Mouse (Mus musculus) lung, embryonic 15.5 days (tissue): ENCODE data around the gene Tmem132d. TPM values are rescaled to one million over a fixed set of nuclear protein-coding genes. Genes with fewer than 3 reads are reported as not detected.
A peak's percentile ranks its signal among the peaks of the same experiment; 100 is the strongest.

Experiments
- ATAC-seq: fragments of 200-750 bp; cut with Nextera tagmentation; 2 replicates; pipeline ENCODE4 v1.8.0; 2017; ENCODE audit warnings: moderate number of reproducible peaks, borderline replicate concordance; ENCODE audit not compliant: low FRiP score, low TSS enrichment; ENCODE audit errors: extremely low read depth
- H3K27ac ChIP-seq: fragments of 300-500 bp; sonication (generic); 2 replicates; pipeline ENCODE4 v1.5.1; 2015; ENCODE audit warnings: moderate library complexity, mild to moderate bottlenecking, inconsistent platforms
- H3K27me3 ChIP-seq: fragments of 300-500 bp; sonication (generic); 2 replicates; pipeline ENCODE4 v1.6.1; 2015; ENCODE audit warnings: inconsistent platforms
- H3K36me3 ChIP-seq: fragments of 300-500 bp; sonication (generic); 2 replicates; pipeline ENCODE4 v1.6.1; 2015; ENCODE audit warnings: inconsistent platforms
- H3K4me1 ChIP-seq: fragments of 300-500 bp; sonication (generic); 2 replicates; pipeline ENCODE4 v1.6.1; 2015; ENCODE audit warnings: inconsistent platforms
- H3K4me2 ChIP-seq: fragments of 300-500 bp; sonication (generic); 2 replicates; pipeline ENCODE4 v1.6.1; 2015; ENCODE audit warnings: inconsistent platforms, mild to moderate bottlenecking, moderate library complexity
- H3K4me3 ChIP-seq: fragments of 300-500 bp; sonication (generic); 2 replicates; pipeline ENCODE4 v1.5.1; 2015; ENCODE audit warnings: mild to moderate bottlenecking, inconsistent platforms
- H3K9ac ChIP-seq: fragments of 300-500 bp; sonication (generic); 2 replicates; pipeline ENCODE4 v1.6.1; 2015; ENCODE audit warnings: inconsistent platforms
- H3K9me3 ChIP-seq: fragments of 300-500 bp; sonication (generic); 2 replicates; pipeline ENCODE4 v1.6.1; 2016; ENCODE audit warnings: inconsistent platforms
- WGBS: fragments of 180-500 bp; shearing (Covaris S2); methylation state at CpG from one replicate; pipeline ENCODE4 v1.1.7; 2015; 5-methylcytosine and 5-hydroxymethylcytosine counted together
- polyA plus RNA-seq: library from polyadenylated mRNA; unstranded; fragments of >200 nt; fragmentation: Nextera tagmentation; extraction: Ambion mirVana; gene quantifications from 2 replicates; pipeline ENCODE4 v1.2.1, GENCODE M21; 2015

Tmem132d gene
- polyA plus RNA-seq, 1 experiment from 2014 or later = 2.3 TPM

- Histone ChIP-seq H3K27me3 (no peaks in the 10 kb centered on the region), H3K9me3 (no peaks in the 10 kb centered on the region), H3K36me3 (no peaks in the 10 kb centered on the region), H3K4me2 (no peak overlapping the region), H3K9ac (no peak overlapping the region), H3K27ac (no peak overlapping the region), H3K4me3 (no peak overlapping the region), H3K4me1 (no peaks in the 10 kb centered on the region)
- ATAC-seq = no peak
- WGBS = 51% methylated on average over 8 of the region's 8 CpGs
Measured at GRCm38 (mm10) chr5:128136818-128137217, 296.1 kb downstream of the Tmem132d start.

GRCm38 (mm10) chr5:128122656-128123055 is 310.2 kb downstream of the Tmem132d start:
- Histone ChIP-seq H3K4me1 (no peaks in the 10 kb centered on the region), H3K4me2 (no peak overlapping the region), H3K27me3 (no peaks in the 10 kb centered on the region), H3K27ac (no peak overlapping the region), H3K9ac (no peak overlapping the region), H3K4me3 (no peak overlapping the region), H3K36me3 (no peaks in the 10 kb centered on the region), H3K9me3 (no peaks in the 10 kb centered on the region)
- peak; percentile 59; the same call in 1 of the 2 replicates for ATAC-seq
- WGBS = 36% methylated on average over 3 of the region's 3 CpGs

- Histone ChIP-seq H3K4me3 (no peak overlapping the region), H3K9ac (no peak overlapping the region), H3K27me3 (no peaks in the 10 kb centered on the region), H3K4me1 (no peaks in the 10 kb centered on the region), H3K9me3 (no peaks in the 10 kb centered on the region), H3K36me3 (no peaks in the 10 kb centered on the region), H3K27ac (no peak overlapping the region), H3K4me2 (no peak overlapping the region)
- no peak for ATAC-seq
- 35% methylated on average over 3 of the region's 3 CpGs for WGBS
Measured at GRCm38 (mm10) chr5:128119171-128119570, 313.7 kb downstream of the Tmem132d start.

GRCm38 (mm10) chr5:128113107-128113506 is 319.8 kb downstream of the Tmem132d start:
- Histone ChIP-seq H3K27ac (no peak overlapping the region), H3K9me3 (no peaks in the 10 kb centered on the region), H3K36me3 (no peaks in the 10 kb centered on the region), H3K4me2 (no peak overlapping the region), H3K4me3 (no peak overlapping the region), H3K27me3 (no peaks in the 10 kb centered on the region), H3K9ac (no peak overlapping the region), H3K4me1 (no peaks in the 10 kb centered on the region)
- no peak for ATAC-seq
- 84% methylated on average over 8 of the region's 8 CpGs for WGBS

- Histone ChIP-seq H3K27me3 (no peaks in the 10 kb centered on the region), H3K4me2 (no peak overlapping the region), H3K9me3 (no peaks in the 10 kb centered on the region), H3K4me3 (no peak overlapping the region), H3K36me3 (no peaks in the 10 kb centered on the region), H3K9ac (no peak overlapping the region), H3K4me1 (no peaks in the 10 kb centered on the region), H3K27ac (no peak overlapping the region)
- WGBS = 90% methylated on average over 3 of the region's 3 CpGs
- ATAC-seq = no peak
Measured at GRCm38 (mm10) chr5:128112518-128112917, 320.4 kb downstream of the Tmem132d start.

GRCm38 (mm10) chr5:128111664-128112063 is 321.2 kb downstream of the Tmem132d start:
- Histone ChIP-seq H3K9ac (no peak overlapping the region), H3K27me3 (no peaks in the 10 kb centered on the region), H3K27ac (no peak overlapping the region), H3K4me2 (no peak overlapping the region), H3K36me3 (no peaks in the 10 kb centered on the region), H3K4me1 (no peaks in the 10 kb centered on the region), H3K9me3 (no peaks in the 10 kb centered on the region), H3K4me3 (no peak overlapping the region)
- WGBS = 68% methylated on average over 5 of the region's 5 CpGs
- ATAC-seq = no peak

GRCm38 (mm10) chr5:128102556-128102955 is 330.3 kb downstream of the Tmem132d start:
- 68% methylated on average over 8 of the region's 8 CpGs for WGBS
- H3K4me1 ChIP-seq = no peaks in the 10 kb centered on the region
- no peak overlapping the region for H3K4me2 ChIP-seq
- H3K36me3 ChIP-seq = no peaks in the 10 kb centered on the region
- H3K9me3 ChIP-seq = 0 out of 2 replicates have a peak, but pooled peaks cover 4% of the 10 kb centered on the region
- no peak for ATAC-seq
- H3K27me3 ChIP-seq = no peaks in the 10 kb centered on the region
- no peak overlapping the region for H3K9ac ChIP-seq
- no peak overlapping the region for H3K27ac ChIP-seq
- no peak overlapping the region for H3K4me3 ChIP-seq

- no peaks in the 10 kb centered on the region for H3K27me3 ChIP-seq
- WGBS = 78% methylated on average over 5 of the region's 5 CpGs
- no peak overlapping the region for H3K9ac ChIP-seq
- H3K27ac ChIP-seq = no peak overlapping the region
- H3K4me2 ChIP-seq = no peak overlapping the region
- no peak for ATAC-seq
- 0 out of 2 replicates have a peak, but pooled peaks cover 4% of the 10 kb centered on the region for H3K9me3 ChIP-seq
- H3K36me3 ChIP-seq = no peaks in the 10 kb centered on the region
- H3K4me3 ChIP-seq = no peak overlapping the region
- no peaks in the 10 kb centered on the region for H3K4me1 ChIP-seq
Measured at GRCm38 (mm10) chr5:128100331-128100730, 332.5 kb downstream of the Tmem132d start.

- Histone ChIP-seq H3K4me3 (no peak overlapping the region), H3K4me2 (no peak overlapping the region), H3K27ac (no peak overlapping the region), H3K4me1 (no peaks in the 10 kb centered on the region), H3K9ac (no peak overlapping the region), H3K36me3 (no peaks in the 10 kb centered on the region), H3K27me3 (no peaks in the 10 kb centered on the region), H3K9me3 (0 out of 2 replicates have a peak, but pooled peaks cover 4% of the 10 kb centered on the region)
- 85% methylated on average over 2 of the region's 2 CpGs for WGBS
- ATAC-seq = no peak
Measured at GRCm38 (mm10) chr5:128099439-128099838, 333.4 kb downstream of the Tmem132d start.

GRCm38 (mm10) chr5:128090578-128090977 is 342.3 kb downstream of the Tmem132d start:
- H3K9me3 ChIP-seq = no peaks in the 10 kb centered on the region
- no peaks in the 10 kb centered on the region for H3K27me3 ChIP-seq
- H3K9ac ChIP-seq = no peak overlapping the region
- H3K4me1 ChIP-seq = no peaks in the 10 kb centered on the region
- 74% methylated on average over 5 of the region's 5 CpGs for whole genome bisulfite sequencing
- no peak overlapping the region for H3K4me3 ChIP-seq
- no peaks in the 10 kb centered on the region for H3K36me3 ChIP-seq
- no peak for ATAC-seq
- H3K4me2 ChIP-seq = no peak overlapping the region
- H3K27ac ChIP-seq = no peak overlapping the region

GRCm38 (mm10) chr5:128075456-128075855 is 357.4 kb downstream of the Tmem132d start:
- no peak for ATAC-seq
- Histone ChIP-seq H3K4me1 (no peaks in the 10 kb centered on the region), H3K9ac (no peak overlapping the region), H3K9me3 (no peaks in the 10 kb centered on the region), H3K27me3 (no peaks in the 10 kb centered on the region), H3K4me2 (no peak overlapping the region), H3K4me3 (no peak overlapping the region), H3K36me3 (no peaks in the 10 kb centered on the region), H3K27ac (no peak overlapping the region)
- WGBS = 49% methylated on average over 5 of the region's 5 CpGs

GRCm38 (mm10) chr5:128072616-128073015 is 360.3 kb downstream of the Tmem132d start:
- 69% methylated on average over 2 of the region's 2 CpGs for WGBS
- H3K4me2 ChIP-seq = no peak overlapping the region
- H3K9ac ChIP-seq = no peak overlapping the region
- H3K4me1 ChIP-seq = no peaks in the 10 kb centered on the region
- no peaks in the 10 kb centered on the region for H3K36me3 ChIP-seq
- no peaks in the 10 kb centered on the region for H3K9me3 ChIP-seq
- H3K27ac ChIP-seq = no peak overlapping the region
- H3K27me3 ChIP-seq = no peaks in the 10 kb centered on the region
- H3K4me3 ChIP-seq = no peak overlapping the region
- ATAC-seq = no peak

- ATAC-seq = no peak
- H3K27me3 ChIP-seq = no peaks in the 10 kb centered on the region
- no peaks in the 10 kb centered on the region for H3K9me3 ChIP-seq
- H3K4me3 ChIP-seq = no peak overlapping the region
- H3K4me2 ChIP-seq = no peak overlapping the region
- no peaks in the 10 kb centered on the region for H3K4me1 ChIP-seq
- no peak overlapping the region for H3K9ac ChIP-seq
- H3K27ac ChIP-seq = no peak overlapping the region
- WGBS = 74% methylated on average over 9 of the region's 9 CpGs
- H3K36me3 ChIP-seq = no peaks in the 10 kb centered on the region
Measured at GRCm38 (mm10) chr5:128041781-128042180, 391.1 kb downstream of the Tmem132d start.
